Mouse (Mus musculus): ENCODE measurements at regions not wholly inside any gene's neighbourhood (a gene's known extent, or its start where the extent isn't known, plus 50 kb on each side); places are given as distances from the start of the nearest gene placed in this dataset.

- Histone ChIP-seq H3K9me3 (replicated peaks; ENCODE audit: control insufficient read depth, insufficient read depth, low read length, poor library complexity, severe bottlenecking) (no peaks in the 10 kb centered on the region), H3K27me3 (ENCODE audit: control insufficient read depth, insufficient read depth, low read length, poor library complexity, severe bottlenecking) (no peaks in the 10 kb centered on the region), H3K9ac (ENCODE audit: low read depth, poor library complexity, severe bottlenecking) (no peak overlapping the region), H3K4me1 (ENCODE audit: control insufficient read depth, insufficient read depth, low read length) (no peaks in the 10 kb centered on the region), H3K27ac (ENCODE audit: insufficient read depth, low read length) (no peak overlapping the region), H3K36me3 (ENCODE audit: control insufficient read depth, insufficient read depth, low read length, poor library complexity, severe bottlenecking) (no peaks in the 10 kb centered on the region), H3K4me3 (ENCODE audit: low read depth, low read length) (no peak overlapping the region)
- TF ChIP-seq CTCF (IDR thresholded peaks at IDR 0.05; ENCODE audit: low read depth, low read length) (no peak), POLR2A (IDR thresholded peaks at IDR 0.05; ENCODE audit: insufficient read depth, low read length) (no peak), EP300 (IDR thresholded peaks at IDR 0.05; ENCODE audit: insufficient read depth, low read depth, low read length) (no peak)
These were observed 176.0 kb downstream of the Smoc2 start for GRCm38 (mm10) chr17:14455251-14455743.

All from ES-Bruce4 (cell line).